Mouse (Mus musculus): Measurements from ENCODE around the gene Tmco5.

The Tmco5 gene

GRCm38 (mm10) chr2:116878391-116878790 is at the start of gene Tmco5:
Gene Tmco5 (plus strand): TSS chr2:116878691.
- DNase-seq (ENCODE audit: low read depth, low spot score): no peak

GRCm38 (mm10) chr2:116831863-116832262 is 46.6 kb upstream of the Tmco5 start:
- DNase-seq (ENCODE audit: low read depth, low spot score): no peak

GRCm38 (mm10) chr2:116837829-116838228 is 40.7 kb upstream of the Tmco5 start:
- no peak for DNase-seq (ENCODE audit: low read depth, low spot score)

DNA sequence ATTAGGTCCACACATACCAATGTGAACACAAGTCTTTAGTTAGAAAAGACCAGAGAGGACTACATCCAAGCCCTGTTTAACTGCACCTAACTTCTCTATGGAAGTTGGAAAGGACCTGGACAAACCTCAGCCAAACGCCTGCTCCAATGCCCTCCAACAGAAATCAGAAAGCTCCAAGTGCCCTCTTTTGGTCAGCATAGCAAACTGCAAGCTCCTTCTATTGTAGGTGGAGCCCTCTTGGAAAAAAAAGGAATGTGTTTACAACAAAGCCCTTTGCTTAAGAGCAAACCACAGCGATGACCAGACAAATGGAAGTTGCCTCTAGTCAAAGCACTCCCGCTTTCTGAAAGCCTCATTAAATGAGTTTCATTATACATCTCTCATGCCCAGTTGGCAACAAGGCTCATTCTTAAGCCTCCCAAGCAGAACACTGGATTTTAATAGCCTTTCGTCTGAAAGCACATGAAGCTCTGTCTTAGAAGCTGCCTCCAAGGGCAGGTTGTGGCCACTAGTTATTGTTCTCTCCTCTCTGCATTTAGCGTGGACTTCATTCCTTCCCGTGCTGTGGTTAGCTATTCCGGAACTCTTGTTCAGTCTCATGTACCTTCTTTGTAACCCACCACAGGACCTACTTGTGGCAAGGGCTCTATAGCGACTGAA is 39.8 kb upstream of the Tmco5 start:
- DNase-seq (ENCODE audit: low read depth, low spot score): no peak

GRCm38 (mm10) chr2:116849980-116850636 is 28.4 kb upstream of the Tmco5 start:
- no peak for DNase-seq (ENCODE audit: low read depth, low spot score)

GRCm38 (mm10) chr2:116851356-116851755 is 27.1 kb upstream of the Tmco5 start:
- no peak for DNase-seq (ENCODE audit: low read depth, low spot score)

GRCm38 (mm10) chr2:116852249-116852648 is 26.2 kb upstream of the Tmco5 start:
- DNase-seq (ENCODE audit: low read depth, low spot score): no peak

DNA sequence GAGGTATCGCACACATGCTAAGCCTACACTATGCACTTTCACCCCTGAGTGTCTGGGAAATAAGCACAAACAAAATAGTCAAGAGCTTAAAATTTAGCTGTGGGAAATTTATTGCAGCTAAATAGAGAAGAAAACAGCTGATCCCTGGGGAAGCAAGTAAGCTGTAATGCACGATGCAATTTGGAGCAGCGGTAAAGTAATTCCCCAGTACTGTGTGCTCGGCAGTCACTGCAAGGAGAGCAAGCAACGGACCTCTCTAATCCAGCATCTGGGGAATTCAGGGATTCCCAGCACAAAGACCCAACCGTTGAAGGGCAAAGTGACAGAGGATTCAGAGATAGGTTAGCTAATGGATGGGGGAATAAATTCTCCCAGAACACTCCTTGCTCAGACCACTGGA is 19.8 kb upstream of the Tmco5 start:
- no peak for DNase-seq (ENCODE audit: low read depth, low spot score)

- no peak for DNase-seq (ENCODE audit: low read depth, low spot score)
Measured at GRCm38 (mm10) chr2:116876955-116877615, 1.4 kb upstream of the Tmco5 start.

- DNase-seq (ENCODE audit: low read depth, low spot score): no peak
Measured at GRCm38 (mm10) chr2:116879730-116880129, 1.2 kb downstream of the Tmco5 start.

GRCm38 (mm10) chr2:116893316-116893987 is 15.0 kb downstream of the Tmco5 start:
- DNase-seq (ENCODE audit: low read depth, low spot score): no peak

- no peak for DNase-seq (ENCODE audit: low read depth, low spot score)
Measured at GRCm38 (mm10) chr2:116893988-116894363, 15.5 kb downstream of the Tmco5 start.

DNA sequence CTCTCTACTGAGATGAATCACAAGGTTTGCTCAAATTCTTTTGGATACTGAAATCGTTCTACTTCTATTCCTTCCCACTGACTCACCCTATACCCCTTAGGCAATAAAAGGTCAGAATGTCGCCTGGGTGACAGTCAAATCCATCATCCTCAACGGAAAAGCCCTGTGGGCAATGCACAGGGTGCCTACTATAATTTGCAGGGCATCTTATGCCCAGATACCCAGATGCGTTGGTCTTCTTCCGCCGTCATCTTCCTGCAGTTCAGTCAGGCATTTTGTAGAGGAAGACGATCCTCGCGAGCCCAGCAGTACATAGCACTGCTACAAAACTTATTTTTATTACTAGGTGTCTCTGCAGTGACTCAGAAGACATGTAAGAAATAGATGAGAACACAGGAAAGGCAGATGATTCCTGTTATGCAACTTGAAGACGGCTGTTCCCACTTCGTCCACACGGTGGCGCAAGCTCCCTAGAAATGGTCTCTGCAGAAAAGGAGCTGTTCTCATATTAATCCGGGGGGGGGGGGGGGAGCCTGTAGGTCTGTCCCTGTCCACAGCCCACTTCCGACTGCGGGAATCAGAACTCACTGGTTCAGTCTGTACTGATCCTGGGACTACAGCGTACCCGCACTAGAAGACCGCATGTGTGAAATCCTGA is 21.3 kb downstream of the Tmco5 start:
- peak; percentile 24 for DNase-seq (ENCODE audit: low read depth, low spot score)

GRCm38 (mm10) chr2:116900273-116900843 is 21.9 kb downstream of the Tmco5 start:
- DNase-seq (ENCODE audit: low read depth, low spot score): no peak

- DNase-seq (ENCODE audit: low read depth, low spot score): no peak
Measured at GRCm38 (mm10) chr2:116908268-116908667, 29.8 kb downstream of the Tmco5 start.

- DNase-seq (ENCODE audit: low read depth, low spot score): no peak
Measured at GRCm38 (mm10) chr2:116912334-116913070, 34.0 kb downstream of the Tmco5 start.

DNA sequence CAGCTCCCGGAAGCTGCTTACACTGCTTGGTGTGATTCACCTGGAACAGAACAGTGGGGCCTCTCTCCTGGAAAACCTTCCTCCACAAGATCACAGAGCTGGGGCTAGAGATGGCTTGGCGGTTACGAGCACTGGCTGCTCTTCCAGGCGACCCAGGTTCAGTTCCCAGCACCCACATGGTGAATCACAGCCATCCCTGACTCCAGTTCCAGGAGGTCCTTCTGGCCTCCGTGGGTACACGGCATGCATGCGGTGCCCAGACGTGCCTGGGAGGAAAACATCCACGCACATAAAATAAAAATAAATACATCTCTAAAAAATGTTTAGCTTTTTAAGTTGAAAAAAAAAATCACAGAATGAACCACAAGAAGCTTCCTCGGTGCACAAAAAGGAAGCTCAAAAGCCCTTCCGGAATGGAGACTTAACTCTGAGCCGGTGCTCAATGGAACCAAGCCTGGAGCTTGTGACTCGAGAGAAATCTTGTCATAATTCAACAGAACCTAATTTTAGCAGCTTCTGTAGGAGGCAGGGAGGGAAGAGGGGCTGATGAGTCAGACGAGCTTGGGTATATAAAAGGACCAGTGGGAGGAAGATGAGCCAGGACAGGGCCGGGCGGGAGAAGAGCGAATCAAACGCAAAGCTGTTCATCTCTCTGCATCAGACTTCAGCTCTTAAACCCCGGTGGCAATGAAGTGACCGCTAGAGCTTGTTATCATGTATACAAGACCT is 35.4 kb downstream of the Tmco5 start:
- DNase-seq (ENCODE audit: low read depth, low spot score): no peak

DNA sequence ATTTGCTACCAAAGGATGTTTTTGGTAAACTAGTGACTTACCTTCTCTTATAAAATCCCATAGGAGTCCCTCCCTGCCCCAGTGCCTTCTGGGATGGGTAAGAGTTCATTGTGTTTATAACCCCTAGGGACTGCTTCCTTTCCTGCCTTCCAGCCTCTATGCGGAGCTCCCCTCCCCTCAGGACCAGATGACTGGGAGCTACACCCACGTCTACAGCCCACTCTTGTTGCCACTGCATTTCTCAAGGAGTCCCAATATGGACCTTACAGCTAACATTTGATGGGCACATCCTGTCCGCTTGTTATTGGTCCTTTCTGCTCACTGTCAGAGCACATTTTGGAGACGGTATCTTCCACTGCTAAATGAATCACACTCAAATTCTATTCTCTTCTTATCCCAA is 36.1 kb downstream of the Tmco5 start:
- no peak for DNase-seq (ENCODE audit: low read depth, low spot score)

GRCm38 (mm10) chr2:116918598-116918997 is 40.1 kb downstream of the Tmco5 start:
- DNase-seq (ENCODE audit: low read depth, low spot score): no peak

Measured in c-Kit-negative CD71-positive TER-119-positive erythroid progenitor cells, embryonic 14.5 days (primary cell).